ENCODE assay signal across 9 mouse cellular contexts in the genomic region with DNA sequence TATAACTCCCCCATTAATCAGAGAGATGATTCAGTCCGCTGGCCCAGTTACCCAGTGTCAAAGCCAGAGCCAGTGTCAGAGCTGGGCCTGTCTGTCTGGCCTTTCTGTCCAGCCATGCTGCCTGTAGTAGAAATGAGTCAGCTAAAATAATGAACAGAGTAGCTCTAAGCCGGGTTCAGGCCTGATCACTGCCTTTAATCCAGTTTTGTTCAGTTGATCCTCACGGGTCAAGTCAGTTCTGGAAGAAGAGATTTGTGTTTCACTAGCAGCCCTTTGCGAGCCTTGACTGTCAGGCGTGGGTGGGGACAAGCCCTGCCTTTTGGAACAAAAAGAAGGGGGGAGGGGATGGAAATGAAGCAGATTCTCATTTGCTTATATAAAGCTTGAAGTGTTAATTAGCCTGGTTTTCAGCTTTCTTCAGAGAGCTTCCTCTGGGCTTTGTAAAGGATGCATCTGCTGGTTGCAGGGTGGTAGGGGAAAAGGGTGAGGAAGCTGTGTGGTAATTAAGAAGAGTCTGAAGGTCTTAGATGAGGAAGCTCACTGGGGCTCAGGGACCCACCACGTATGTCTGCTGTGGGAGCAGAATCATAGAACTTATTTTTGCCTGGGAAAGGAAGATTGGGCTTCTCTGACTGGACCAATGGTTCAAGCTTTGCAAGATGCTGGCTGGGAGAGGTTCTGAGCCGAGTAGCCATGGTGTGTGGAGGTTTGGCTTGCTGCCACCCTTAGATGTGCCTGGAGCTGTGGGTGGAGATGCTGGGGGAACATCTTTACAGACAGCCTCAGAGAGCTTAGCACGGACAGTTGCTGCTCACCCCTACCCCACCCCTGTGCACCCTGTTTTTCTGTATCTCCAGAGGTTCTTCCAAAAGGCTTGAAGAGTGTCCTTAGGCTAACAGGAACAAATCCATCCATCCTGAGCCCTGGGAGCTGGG. TPM values are rescaled to one million over a fixed set of nuclear protein-coding genes. Genes with fewer than 3 reads are reported as not detected.
DNase-seq lines count a peak whose midpoint lies in the region; ATAC-seq and TF ChIP-seq lines count a peak whose summit lies in the region.
"Had no signal": no experiment of that assay in that cellular context is flagged by ENCODE, and none has a peak within 500 bp of the region (broad histone marks: within the 10 kb centered on the region; RNA-seq: fewer than 3 reads in every experiment).

No protein-coding gene starts in this region.

- H3K9me3 ChIP-seq in forebrain, embryonic 12.5 days: no peaks in the 10 kb centered on the region
- H3K9me3 ChIP-seq: liver, embryonic 13.5 days had no signal

- no peak for DNase-seq in frontal cortex, postnatal 14 days (ENCODE audit: low spot score in 2 of 2)
- no peak for DNase-seq in spleen, adult 2 months (ENCODE audit: low read depth in 1 of 2, low spot score in 2 of 2)
- DNase-seq in spleen, postnatal 4 days (ENCODE audit: low spot score in 2 of 2): no peak
- DNase-seq in kidney, postnatal 14 days: no peak
- DNase-seq: liver, embryonic 13.5 days had no signal

- H3K27me3 ChIP-seq in spleen, adult 2 months (ENCODE audit: control insufficient read depth, insufficient read depth, low read length): no peaks in the 10 kb centered on the region
- H3K27me3 ChIP-seq in forebrain, embryonic 12.5 days: no peaks in the 10 kb centered on the region
- H3K27me3 ChIP-seq: liver, embryonic 13.5 days had no signal

- WGBS in spleen, adult 2 months: 11% methylated on average over 8 of the region's 8 CpGs
- 19% methylated on average over 8 of the region's 8 CpGs for WGBS in forebrain, embryonic 12.5 days

- H3K9ac ChIP-seq in forebrain, embryonic 12.5 days: peak overlapping the region; percentile 42; the same call in 1 of the 2 replicates
- H3K9ac ChIP-seq: liver, embryonic 13.5 days had no signal

- TF ChIP-seq POLR2A in spleen, adult 2 months (IDR thresholded peaks at IDR 0.05; ENCODE audit: low read depth, low read length): no peak

- H3K27ac ChIP-seq in spleen, adult 2 months (ENCODE audit: insufficient read depth, low read length): peak overlapping the region; percentile 47; the same call in 1 of the 2 replicates
- peak overlapping the region; percentile 93 for H3K27ac ChIP-seq in forebrain, embryonic 12.5 days
- H3K27ac ChIP-seq: liver, embryonic 13.5 days had no signal

- H3K4me2 ChIP-seq in forebrain, embryonic 12.5 days: peak overlapping the region; percentile 31
- H3K4me2 ChIP-seq: liver, embryonic 13.5 days had no signal

- no peaks in the 10 kb centered on the region for H3K36me3 ChIP-seq in spleen, adult 2 months (ENCODE audit: control insufficient read depth, insufficient read depth, low read length)
- peaks cover 14% of the 10 kb centered on the region for H3K36me3 ChIP-seq in forebrain, embryonic 12.5 days (replicated peaks)
- H3K36me3 ChIP-seq: liver, embryonic 13.5 days had no signal

- ATAC-seq in frontal cortex, adult (ENCODE audit: low TSS enrichment): peak; percentile 65
- ATAC-seq in forebrain, embryonic 12.5 days (ENCODE audit: low FRiP score): peak; percentile 77
- ATAC-seq in megakaryocyte progenitor cell, adult 5-6 weeks (replicated peaks; ENCODE audit: poor library complexity): peak; percentile 95
- ATAC-seq in erythroblast, adult 5-6 weeks (replicated peaks; ENCODE audit: low FRiP score, poor library complexity, severe bottlenecking): no peak

- no peak for TF ChIP-seq CTCF in spleen, adult 2 months (IDR thresholded peaks at IDR 0.05; ENCODE audit: extremely low read depth, insufficient read depth, insufficient read length, insufficient replicate concordance)

- peaks cover 12% of the 10 kb centered on the region for H3K4me1 ChIP-seq in spleen, adult 2 months (ENCODE audit: control insufficient read depth, insufficient read depth, insufficient read length)
- peaks cover 61% of the 10 kb centered on the region for H3K4me1 ChIP-seq in forebrain, embryonic 12.5 days
- H3K4me1 ChIP-seq: liver, embryonic 13.5 days had no signal

- no peak overlapping the region for H3K4me3 ChIP-seq in spleen, adult 2 months (ENCODE audit: extremely low read depth, insufficient read depth, insufficient read length)
- no peak overlapping the region for H3K4me3 ChIP-seq in forebrain, embryonic 12.5 days (replicated peaks)
- H3K4me3 ChIP-seq: liver, embryonic 13.5 days had no signal

RNA-seq across cellular contexts. Expression of a gene that starts 20.0 kb away (rescaled TPM):
- polyA plus RNA-seq in spleen, adult 2 months (2012; rRNA removed): 14.6 and 18.6 TPM in 2 replicates
- 185 and 202 TPM in 2 replicates for polyA plus RNA-seq in forebrain, embryonic 12.5 days (2016; fragmentation: Nextera tagmentation; extraction: Ambion mirVana)
- total RNA-seq in megakaryocyte progenitor cell, adult 5-6 weeks (2015): 0.10 TPM in 1 of 2 replicates, not detected in the other
- total RNA-seq in megakaryocyte progenitor cell, adult 5-6 weeks (2017): 0.08 and 0.27 TPM in 2 replicates
- not detected in 2 replicates for total RNA-seq in erythroblast, adult 5-6 weeks (2015; ENCODE audit: low replicate concordance)
- not detected in 2 replicates for total RNA-seq in erythroblast, adult 5-6 weeks (2017; ENCODE audit: low replicate concordance)

RNA-seq across cellular contexts. Expression of a gene that starts 54.9 kb away (rescaled TPM):
- not detected in 2 replicates for polyA plus RNA-seq in spleen, adult 2 months (2012; rRNA removed)
- polyA plus RNA-seq in forebrain, embryonic 12.5 days (2016; fragmentation: Nextera tagmentation; extraction: Ambion mirVana): 0.09 and 0.15 TPM in 2 replicates
- total RNA-seq in megakaryocyte progenitor cell, adult 5-6 weeks (2015): not detected in 2 replicates
- total RNA-seq in megakaryocyte progenitor cell, adult 5-6 weeks (2017): not detected in 2 replicates
- not detected in 2 replicates for total RNA-seq in erythroblast, adult 5-6 weeks (2015; ENCODE audit: low replicate concordance)
- total RNA-seq in erythroblast, adult 5-6 weeks (2017; ENCODE audit: low replicate concordance): not detected in 2 replicates
- polyA plus RNA-seq: liver, embryonic 13.5 days had no signal
